Mouse (Mus musculus): ENCODE measurements around the gene Zbtb1.

The Zbtb1 gene

DNA sequence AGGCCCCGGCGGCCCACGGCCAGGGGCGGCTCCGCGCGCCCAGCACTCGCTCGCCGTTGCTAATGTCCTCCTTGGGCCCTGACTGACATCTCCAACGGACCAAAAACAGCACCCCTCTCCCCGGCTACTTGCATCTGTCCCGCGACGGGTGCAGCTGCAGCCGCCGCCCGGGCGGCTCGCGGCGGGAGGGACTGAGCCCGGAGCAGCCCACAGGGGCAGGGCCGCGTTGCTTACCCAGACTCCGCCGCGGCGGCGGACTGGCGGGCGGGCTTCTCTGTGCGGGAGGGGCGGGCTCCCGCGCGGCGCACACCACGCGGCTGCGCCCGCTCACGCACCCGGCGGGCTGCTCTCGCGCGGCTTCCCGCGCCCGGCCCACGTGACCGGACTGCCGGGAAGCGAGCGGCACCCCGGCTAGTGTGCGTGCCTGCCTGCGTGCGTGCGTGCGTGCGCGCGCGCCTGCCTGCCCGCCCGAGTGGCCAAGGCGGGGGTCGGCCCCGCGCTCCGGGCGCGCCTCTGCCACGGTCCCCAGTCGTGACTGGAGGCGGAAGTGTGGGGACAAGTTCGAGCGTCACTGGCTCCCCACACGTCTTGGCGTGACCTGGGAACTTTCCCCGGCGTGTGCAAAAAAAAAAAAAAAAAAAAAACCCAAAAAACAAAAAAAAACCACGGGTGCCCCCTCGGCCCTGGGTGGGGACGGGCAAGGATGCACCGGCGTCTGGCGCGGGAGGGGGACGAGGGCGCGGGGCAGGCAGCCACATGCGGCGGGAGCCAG lies 674 bp upstream of the Zbtb1 start, which contains the start of gene Zbtb25:
TSS of gene Zbtb25 (minus strand) at position 397 of the 772 bp plus-strand sequence.
- DNase-seq (ENCODE audit: low spot score) = peak; percentile 89

DNA sequence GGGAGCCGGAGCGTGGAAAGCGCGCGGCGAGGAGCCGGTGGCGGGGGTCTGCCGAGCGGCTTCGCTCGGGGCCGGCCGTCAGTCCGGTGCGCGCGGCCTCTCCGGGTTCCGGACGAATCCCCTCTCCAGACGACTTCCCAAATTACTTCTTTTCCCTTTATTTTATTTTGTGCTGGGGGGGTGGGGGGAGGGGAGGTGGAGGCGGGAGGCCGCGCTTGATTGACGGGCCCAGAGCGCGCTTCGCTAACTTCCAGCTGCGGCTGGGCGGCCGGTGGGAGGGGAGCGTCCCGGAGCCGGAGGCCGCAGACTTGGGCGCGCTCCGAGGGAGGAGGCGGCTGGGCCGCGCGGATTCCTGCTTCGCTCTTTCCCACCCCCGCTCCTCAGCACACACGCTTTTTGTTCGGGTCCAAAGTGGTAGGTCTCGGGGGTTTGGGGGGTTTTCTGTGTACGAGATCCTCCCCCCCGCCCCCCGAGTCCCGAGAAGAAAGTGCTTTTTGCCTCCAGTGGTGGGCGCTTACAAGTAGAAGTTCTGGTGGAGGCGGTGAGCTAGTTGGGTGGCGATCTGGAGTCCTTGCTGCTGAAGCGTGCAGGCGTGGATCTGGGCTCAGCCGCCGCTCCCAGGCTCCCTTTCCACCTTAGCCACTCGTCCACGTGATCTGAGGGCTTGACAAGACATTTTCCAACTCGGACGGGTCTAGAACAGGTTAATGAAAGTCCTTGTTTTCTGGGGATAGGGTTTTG lies 935 bp downstream of the Zbtb1 start:
- peak; percentile 73 for DNase-seq (ENCODE audit: low spot score)

DNA sequence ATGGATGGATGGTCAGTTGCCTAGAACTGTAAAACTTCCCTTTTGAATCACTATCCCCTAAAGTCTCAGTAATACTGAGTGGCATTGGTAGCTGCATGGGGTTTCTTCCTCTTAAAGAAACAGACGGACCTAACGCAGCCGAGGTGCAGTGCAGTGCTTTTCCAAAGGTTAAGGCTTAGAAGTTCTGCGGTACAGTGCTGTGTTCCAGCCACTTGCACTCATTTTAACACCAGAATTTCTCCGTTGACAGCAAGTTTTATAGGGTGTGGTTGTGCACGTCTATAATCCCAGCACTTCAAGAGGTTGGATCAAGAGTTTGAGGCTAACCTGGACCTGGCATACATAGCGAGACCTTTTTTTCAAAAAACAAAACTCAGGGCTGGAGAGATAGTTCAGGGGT lies 2.0 kb downstream of the Zbtb1 start:
- no peak for DNase-seq (ENCODE audit: low spot score)

DNA sequence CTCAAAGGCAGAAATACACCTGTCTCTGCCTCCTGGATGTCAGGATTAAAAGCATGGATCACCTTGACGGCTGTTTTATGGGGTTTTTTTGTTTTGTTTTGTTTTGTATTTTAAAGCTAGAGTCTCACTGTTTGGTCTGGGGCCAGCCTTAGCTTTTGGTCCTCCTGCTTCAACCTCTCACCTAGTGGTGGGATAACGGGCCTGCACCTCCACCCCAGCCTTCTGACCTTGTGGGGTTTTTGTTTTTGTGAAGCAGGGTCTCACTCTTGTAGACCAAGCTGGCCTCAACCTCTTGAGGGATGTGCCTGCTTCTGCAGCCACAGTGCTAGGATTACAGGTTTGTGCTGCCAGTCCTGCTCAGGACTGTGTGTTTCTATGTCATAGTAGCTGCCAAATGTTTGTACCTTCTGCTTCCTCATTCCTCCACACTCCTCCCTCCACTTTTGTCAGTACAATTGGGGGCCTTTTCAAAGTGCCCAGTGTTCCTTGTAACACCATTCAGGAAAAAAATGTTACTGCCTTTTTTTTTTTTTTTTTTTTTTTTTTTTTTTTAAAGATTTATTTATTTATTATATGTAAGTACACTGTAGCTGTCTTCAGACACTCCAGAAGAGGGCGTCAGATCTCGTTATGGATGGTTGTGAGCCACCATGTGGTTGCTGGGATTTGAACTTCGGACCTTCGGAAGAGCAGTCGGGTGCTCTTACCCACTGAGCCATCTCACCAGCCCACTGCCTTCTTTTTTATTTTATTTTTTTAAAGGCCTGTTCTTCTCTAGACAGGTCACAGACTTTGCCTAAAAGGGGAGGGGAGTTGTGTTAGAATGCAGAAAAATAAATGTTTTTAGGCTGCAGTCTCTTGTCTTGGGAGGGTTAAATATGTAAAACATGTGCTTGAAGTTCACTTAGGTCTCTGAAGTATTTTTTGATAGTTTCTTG lies 3.1 kb downstream of the Zbtb1 start:
- DNase-seq (ENCODE audit: low spot score) = peak; percentile 17

DNA sequence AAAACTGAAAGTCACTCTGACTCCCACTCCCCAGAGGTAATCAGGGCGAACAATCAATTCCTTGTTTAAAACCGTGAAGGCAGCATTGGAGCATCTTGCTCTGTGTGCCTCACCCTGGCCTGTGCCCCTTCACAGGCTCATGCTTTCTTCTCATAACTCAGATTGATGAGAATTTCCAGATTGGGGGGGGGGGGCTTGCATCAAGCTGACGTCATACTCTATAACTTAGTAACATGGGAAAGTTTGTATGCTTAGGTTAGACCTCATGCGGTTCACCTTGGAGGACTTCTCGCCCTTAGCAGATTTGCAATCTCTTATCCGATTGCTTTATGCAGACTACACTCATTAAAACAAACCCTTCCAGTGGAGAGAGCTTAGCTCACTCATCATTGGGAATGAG lies 3.9 kb downstream of the Zbtb1 start:
- DNase-seq (ENCODE audit: low spot score) = no peak

DNA sequence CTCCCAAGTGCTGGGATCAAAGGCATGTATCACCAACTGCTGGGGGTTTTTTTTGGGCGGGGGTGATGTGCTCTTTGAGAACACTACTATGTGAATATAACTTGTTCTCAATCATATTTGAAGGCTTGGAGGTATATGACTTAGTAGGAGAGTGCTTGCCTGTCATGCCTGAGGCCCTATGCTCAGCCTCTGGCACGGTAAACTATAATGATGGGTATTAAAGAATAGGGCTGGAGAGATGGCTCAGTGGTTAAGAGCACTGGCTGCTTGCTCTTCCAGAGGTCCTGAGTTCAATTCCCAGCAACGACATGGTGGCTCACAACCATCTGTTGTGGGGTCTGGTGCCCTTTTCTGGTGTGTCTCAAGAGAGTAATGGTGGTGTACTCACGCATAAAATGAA lies 4.8 kb downstream of the Zbtb1 start:
- no peak for DNase-seq (ENCODE audit: low spot score)

DNA sequence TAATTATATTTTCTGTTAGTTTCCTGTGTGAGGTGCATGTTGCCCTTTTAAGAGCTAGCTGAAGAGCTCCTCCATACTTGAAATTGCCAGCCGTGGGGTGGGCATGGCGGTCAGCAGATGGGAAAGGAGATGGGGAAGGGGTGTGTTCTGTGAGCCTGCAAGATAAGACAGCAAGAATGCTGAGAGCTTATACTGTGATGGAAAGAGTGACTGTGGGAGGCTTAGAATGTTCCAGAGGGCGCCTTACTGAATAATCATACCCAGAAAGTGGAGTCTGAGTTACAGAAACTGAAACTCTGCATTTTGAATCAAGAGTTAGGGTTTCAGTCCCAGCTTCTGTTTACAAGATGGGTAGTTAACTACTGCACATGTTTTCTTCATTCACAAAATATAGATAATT lies 5.4 kb downstream of the Zbtb1 start:
- DNase-seq (ENCODE audit: low spot score) = no peak

DNA sequence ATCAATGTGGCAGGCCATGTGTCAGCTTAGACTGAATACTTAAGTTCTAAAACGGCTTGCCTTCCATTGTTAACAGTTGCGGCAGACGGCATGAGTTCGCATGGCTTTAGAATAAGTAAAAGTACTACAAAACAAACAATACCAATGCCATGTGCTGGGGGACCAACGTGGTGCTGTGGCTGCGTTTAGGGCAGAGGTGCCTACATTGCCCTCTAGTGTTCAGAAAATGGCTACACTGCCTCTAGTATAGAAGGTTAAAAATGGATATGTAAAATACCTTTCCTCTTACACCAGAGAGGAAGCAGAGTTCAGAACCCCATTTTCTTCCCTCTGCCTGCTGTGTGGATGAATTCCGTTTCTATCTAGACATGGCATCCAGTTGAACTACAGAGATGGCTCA lies 6.6 kb downstream of the Zbtb1 start:
- DNase-seq (ENCODE audit: low spot score) = peak; percentile 65

DNA sequence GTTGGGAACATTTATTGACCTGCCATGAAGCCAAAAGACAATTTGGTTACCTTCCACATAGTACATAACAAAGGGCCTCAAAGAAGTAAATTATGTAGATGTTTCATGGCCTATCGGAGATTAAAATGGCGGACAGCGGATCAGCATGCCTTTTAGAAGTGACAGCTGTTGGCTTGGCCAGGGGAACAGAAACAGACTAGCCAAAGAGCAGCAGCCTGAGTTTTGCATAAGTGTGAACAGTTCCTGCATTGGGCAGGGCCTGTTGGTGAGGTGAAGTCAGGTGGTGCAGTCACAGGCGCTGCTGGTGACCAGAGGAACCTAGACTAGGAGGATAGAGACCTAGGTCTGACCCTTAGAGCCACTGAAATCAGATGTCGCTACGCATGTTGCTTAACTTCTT lies 7.0 kb downstream of the Zbtb1 start:
- no peak for DNase-seq (ENCODE audit: low spot score)

DNA sequence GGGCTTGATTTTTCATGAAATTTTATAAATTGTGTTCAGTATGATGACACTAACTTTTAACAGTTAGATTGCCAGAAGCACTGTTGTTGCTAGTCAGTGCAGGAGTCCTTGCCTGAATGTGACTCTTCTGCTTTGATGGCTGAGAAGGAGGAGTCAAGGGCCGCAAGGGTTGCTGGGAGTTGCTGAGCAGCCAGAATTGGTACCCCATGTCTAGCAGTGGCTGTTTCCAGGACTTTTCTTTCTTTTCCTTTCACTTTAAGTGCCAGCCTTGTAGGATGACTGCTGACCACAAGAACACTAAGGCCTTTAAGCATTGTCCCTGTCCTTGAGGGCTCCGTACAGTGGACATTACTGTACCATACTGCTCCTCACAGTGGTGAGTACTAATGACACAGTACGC lies 7.7 kb downstream of the Zbtb1 start:
- no peak for DNase-seq (ENCODE audit: low spot score)

DNA sequence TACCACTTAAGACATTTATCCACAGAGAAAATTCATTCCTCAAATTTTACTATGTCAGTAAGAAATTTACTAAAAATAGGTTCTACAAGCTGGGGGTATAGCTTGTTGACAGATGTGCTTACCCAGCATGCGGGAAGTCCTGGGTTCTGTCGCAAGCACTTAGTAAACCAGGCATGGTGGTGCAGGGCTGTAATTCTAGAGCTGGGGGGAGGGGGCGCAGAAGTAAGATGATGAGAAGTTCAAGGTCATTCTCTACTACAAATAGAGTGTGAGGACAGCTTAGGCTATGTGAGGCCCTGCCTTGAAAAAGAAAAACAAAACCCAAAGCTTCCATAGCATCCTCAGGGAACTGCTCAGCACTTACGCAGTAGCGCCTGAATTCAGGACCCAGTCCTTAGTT lies 8.5 kb downstream of the Zbtb1 start:
- no peak for DNase-seq (ENCODE audit: low spot score)

DNA sequence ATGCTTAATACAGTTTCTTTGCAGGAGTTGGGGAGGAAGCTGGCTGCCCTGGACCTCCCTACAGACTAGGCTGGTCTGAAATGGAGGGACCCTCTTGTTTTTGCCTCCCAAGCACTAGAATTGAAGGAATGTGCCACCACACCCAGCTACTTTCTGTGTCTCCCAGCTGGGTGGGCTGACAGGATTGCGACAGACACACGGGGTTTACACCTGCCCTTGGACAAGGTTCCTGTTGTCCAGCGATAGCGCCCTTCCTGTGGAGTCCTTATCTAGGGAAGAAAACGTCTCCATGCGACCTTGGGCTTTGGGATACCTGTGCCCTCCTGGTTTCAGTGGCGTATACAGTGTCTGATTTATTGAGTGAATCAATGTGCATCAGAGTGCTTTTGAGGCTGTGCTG lies 10.1 kb downstream of the Zbtb1 start:
- no peak for DNase-seq (ENCODE audit: low spot score)

DNA sequence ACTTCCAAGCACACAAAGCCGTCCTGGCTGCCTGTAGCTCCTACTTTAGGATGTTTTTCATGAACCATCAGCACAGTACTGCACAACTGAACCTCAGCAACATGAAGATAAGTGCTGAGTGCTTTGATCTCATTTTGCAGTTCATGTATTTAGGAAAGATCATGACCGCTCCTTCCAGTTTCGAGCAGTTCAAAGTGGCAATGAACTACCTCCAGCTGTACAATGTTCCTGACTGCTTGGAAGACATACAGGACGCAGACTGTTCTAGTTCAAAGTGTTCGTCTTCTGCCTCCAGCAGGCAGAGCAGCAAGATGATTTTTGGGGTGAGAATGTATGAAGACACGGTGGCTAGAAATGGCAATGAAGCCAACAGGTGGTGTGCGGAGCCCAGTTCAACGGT lies 15.3 kb downstream of the Zbtb1 start:
- DNase-seq (ENCODE audit: low spot score) = no peak

DNA sequence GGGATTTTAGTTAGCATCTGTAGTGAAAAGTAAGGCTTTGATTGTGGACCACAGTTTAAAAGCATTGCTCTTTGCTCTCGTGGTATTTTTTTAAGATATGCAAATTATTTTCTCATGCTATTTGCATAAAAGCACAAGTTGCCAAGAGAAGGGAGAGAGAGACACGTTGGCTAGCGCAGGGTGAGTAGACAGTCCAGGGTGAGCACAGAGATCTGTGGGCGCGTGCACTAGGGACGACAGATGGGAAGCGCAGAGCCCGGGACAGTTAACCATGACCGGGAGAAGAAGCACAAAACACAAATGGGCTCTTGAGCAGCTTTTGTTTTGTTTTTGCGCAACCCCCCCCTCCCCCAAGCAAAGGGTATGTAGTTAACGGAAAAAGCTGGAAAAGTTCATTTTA lies 18.7 kb downstream of the Zbtb1 start:
- no peak for DNase-seq (ENCODE audit: low spot score)

DNA sequence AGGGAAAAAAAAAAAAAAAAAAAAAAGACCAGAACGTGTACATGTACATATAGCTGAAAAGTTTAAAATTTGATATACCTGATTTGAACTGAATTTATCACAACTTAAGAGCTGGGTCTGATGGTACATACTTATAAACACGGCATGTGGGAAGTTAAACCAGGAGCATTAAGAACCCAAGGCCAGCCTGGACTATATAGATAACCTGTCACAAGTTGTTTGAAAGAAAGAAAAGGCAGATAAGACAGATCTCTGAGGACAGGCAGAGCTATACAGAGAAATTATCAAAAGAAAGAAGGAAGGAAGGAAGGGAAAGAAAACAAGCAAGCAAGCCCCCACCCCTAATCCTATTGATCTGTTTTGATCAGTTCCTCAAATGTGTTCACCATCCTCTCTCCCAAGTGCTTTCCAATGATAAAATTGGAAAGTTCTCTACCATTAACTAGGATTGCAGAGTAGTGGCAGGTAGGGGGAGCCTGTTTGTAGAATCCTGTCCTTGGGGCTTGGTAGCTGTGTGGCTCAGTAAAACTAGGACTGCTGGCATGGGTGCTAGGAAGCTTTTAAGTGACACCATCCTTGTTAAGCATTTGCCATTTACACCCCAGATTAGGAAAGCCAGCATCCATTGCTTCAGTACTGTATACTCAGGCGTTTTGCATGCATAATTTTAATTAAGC lies 21.7 kb downstream of the Zbtb1 start:
- no peak for DNase-seq (ENCODE audit: low spot score)

DNA sequence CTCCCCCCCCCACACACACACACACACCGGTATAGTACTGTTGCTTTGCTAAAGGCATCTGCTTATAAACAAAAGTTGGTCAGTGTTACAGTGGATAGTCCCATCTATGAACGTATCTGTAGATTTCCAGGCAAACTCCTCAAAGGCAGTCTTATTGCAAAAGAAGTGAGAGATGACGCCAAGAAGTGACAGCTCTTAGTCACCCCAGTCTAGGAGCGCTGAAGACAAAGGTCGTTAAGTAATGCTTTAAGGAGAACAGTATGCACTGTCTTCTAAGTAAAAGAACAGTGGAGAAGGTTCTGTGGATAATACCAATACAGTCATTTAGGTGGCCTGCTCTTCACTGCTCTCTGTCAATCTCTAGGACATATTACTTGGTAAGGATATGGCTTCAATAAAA lies 22.9 kb downstream of the Zbtb1 start:
- no peak for DNase-seq (ENCODE audit: low spot score)

DNA sequence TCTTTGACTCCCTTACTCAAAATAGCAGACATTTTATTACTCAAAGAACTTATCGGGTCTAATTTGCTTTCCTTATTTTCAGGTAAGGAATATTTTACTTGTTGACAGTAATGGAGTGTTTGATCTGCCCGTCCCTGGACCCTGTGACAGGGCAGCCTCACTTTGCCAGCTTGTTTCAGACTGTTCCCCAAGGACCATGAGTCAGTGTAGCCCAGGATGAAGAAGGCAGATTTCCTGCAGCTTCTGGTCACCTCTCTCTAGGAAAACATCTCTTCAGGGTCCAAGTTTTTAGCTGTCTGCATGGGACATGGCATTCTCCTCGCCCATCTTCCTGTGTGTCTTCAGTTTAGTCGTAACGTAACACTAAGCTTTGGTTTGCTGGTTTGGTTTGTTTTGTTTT lies 27.2 kb downstream of the Zbtb1 start:
- no peak for DNase-seq (ENCODE audit: low spot score)

DNA sequence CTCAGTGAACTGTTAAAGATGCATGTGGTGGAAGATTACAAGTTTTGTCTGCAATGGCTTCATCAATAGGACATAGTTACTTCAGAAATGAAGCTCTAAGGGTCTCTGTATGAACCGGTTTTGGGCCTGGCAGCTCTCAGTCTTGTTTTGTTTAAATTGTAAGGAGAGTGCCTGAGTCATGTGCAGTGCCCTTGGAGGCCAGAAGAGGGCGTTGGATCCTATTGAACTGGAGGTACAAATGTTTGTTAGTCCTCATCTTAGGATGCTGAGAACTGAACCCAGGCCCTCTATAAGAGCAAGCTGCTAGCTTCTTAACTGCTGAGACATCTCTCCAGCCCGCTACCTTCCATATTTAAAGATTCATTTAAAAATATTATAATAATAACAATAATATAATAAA lies 31.6 kb downstream of the Zbtb1 start:
- DNase-seq (ENCODE audit: low spot score) = no peak

DNA sequence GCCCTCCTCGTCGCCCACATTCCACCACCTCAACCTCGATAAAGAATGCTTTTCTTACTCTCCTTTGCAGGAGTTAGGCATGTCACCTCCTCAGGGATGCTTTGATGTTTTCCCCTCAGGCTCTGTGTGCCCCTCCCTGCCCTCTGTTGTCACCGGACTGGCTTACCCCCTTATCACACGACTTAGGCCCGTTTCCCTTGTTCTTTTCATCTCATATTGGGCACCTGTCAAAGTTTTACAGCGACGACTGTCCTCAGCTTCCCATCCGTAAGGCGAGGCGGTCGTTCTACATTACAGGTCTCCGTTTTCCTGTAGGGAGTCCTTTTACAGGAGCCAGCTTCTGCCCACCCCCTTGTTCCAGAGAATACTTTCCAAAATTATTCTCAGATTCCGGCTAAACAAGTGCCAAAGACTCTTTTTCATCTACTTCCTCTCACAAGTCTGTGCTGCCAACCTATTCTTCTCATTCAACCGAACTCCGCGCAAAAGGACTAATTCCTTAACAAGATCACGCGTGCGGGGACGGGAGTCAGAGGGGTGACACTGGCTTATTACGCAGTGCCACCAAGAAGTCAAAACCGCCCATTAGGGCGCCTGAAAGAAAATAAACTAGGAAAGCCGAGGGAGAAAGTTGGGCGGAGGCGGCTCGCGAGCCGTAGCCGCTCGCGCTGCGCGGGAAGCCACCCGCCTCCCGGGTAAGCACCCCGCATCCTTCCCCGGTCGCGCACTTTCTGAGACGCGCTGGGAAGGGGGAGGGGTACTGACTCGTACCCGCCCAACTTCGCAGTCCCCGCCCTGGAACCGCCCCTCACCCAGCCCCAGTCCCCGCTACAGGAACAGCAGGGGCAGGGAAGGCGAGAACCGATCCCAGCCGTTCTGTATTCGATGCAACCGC lies 33.2 kb downstream of the Zbtb1 start:
- no peak for DNase-seq (ENCODE audit: low spot score)

DNA sequence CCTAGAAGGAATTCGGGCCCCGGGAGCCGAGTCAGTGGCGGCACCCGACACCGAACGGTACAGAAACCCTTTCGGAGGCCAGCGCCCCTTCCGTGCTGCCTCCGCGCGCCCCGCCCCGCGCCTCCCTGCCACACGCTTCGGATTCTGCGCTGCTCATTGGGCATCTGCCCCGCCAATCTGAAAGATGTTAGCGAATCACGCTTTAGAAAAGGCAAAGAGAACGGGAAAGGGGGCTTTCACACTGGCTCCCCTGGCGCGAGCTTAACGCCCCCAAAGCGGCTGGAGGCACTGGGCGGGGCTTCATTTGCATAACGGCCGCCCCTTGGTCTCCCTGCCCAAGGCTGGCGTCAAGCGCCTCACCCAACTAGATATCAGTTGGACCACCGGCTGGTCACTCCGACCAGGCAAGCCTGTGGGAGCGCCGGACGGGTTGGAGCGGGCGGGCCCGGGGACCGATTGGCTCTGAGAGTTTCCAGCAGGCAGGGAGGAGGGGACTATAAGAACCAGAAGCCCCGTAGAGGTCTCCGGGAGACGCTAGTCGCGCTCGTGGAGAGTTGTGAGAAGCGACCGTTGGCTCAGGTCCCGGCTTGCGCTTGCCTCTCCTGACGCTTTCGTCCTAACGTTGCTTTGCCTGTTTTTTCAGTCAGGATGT lies 33.9 kb downstream of the Zbtb1 start, which contains the start of gene Hspa2:
TSS of gene Hspa2 (plus strand) at position 291 of the 652 bp plus-strand sequence.
- peak; percentile 100 for DNase-seq (ENCODE audit: low spot score)

Measured in retina, embryonic 14.5 days (tissue).